Mouse (Mus musculus): ENCODE data around the gene Gm42742. TPM values are rescaled to one million over a fixed set of nuclear protein-coding genes. Genes with fewer than 3 reads are reported as not detected.

The Gm42742 gene
- polyA plus RNA-seq (2014; fragmentation: Illumina TruSeq; extraction: RNeasy Lipid Tissue Mini Kit (QIAGEN cat#74804); ENCODE audit: insufficient read depth, low read depth, low replicate concordance) = 24.7 TPM

DNA sequence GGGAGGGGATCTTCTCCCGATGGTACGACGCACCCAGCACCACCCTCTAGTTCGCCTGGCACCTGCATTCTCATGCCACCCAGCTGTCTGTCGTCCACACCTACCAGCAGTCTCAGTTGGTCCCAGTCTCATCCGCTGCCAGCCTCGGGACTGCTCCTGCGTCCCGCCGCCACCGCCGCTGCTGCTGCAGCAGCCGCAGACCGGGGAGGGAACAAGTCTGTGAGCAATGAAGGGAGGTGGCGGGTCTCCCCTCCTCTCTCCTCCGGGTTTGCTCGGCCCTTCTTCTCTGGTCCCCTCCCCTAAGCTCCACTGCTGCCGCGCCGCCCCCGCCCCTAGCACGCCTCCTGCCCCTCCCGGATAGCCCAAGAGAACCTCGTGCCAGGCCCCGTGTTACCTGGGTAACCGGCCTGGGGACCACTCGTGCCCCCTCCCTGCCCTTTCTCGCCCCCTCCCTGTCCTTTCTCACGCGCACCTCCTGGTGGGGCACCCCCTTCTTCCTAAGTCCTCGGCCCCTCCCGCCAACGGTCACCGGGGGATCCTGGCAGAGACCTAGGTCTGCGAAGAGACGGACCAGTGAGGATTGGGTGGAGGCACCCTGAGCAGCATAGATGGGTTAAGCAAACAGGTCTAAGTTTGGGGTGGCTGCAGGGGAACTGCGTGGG, at the start of gene Gm42742, which contains the start of gene Prrt2:
Gene Gm42742 (minus strand): TSS at position 197 of the 662 bp plus-strand sequence.
Gene Prrt2 (minus strand): TSS at position 311 of the 662 bp plus-strand sequence.

DNA sequence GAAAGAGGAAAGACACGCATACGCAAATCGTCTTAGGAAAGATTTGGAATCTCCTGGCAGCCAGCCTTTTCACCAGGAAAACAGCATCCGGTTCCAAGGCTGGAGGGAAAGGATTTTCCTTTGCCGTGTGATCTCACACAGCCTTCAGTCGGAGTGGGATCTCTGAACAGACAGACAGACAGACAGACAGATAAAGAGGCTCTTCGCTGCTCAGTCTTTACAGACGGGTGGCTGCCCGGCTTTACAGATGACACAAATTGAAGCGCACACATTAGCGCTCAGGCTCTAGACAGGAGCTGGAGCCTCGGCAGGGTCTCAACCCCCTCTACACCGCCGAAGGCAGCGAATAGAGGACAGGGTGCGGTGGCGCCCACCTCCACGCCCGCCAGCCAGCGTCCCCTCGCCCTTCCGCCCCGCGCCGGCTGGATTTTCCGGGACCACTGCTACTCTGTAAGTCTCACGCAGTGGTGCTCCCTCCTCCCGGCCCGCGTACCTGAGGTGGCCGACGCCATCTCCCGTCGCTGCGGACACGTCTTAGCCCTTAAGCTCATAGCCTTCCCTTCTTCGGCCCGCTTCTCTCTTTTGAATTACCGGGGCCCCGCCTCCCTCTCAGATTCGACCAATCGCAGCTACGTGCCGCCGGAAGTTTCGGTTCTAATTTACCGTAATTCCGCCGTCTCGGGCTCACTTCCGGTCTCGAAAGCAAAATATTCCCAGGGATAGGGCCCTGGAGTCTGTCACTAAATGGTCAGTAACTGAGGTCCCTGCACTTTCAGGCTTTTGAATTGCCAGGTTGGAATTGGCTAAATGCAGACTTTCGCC, 21.2 kb upstream of the Gm42742 start, which contains the start of gene Kif22:
Gene Kif22 (minus strand): TSS at position 621 of the 822 bp plus-strand sequence.

DNA sequence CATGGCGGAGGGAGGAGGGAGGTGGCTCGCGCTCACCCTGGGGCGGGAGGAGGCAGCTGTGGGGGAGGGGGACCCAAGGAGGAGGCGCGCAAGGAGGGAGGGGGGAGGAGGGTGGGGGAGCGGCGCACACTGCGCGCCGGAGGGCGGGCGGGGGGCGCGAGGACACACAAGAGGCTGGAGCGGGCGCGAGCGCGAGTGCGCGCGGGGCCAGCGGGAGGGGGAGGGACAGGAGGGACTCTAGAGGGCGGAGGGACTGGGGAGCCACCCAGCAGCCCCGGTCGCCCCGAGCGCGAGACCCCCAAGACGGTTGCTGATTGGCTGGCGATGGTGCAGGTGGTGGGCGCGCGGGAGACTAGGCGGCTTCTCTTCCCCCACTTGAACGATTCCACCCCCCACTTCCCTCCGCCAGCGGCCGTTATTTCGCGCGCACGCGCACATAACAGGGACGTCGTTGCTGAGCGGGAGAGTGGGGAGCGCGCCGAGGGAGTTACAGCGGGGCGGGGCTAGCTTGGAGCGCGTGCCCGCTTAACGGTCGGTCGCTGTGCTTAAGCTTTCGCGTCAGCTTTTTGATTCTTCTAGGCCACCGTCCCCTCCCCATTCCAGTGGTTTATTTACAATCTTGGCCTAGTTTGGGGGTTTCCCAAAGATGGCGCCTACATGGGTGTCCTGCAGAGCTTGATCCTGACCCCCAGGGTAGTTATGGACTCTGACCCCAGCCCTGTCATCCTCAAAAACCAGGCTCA, 6.3 kb upstream of the Gm42742 start, which contains the start of gene Maz:
Gene Maz (minus strand): TSS at position 54 of the 743 bp plus-strand sequence.

DNA sequence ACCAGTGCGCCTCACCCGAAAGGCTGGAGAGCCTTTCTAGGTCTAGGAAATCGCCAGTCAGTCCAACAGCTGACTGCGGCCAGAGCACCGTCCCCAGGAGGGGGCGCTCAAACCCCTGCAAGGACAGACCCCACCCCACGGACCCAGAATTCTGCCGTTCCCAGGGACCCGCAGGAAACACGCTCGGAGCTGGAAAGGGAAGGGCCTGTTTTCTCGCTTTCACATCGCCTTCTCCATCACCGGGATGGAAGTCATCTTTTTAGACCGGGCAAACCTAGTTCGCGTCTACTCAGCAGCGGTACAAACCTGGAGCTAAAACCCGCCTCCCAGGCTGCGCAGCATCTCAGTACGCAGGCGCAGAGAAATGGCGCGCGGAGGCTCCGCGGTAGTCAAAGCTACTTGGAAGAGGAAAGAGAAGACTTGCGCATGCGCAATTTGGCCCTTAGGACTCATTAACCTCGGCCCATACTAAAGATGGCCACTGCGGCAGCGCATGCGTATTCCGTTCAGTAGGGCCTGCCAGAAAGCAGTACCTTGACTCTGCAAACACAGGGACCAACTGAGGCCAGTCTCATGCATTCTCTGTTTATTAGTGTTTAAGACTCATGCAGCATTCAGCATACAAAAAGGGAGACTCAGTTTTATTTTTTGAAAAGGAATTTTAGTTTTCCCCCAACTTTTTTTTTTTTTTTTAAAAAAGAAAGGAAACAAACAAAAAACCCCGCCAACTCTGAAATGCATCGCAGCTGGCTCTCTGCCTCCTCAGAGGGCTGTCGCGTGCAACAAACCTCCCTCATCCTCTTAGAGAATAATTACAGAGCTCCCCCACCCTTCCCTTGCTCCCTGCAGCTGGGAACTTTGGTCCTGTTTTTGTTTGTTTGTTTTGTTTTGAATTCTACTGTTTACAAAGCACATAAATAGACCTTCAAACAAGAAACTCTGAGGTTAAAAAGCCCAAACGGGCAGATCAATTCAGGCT, 3.6 kb downstream of the Gm42742 start, which contains the start of gene Pagr1a:
Gene Pagr1a (minus strand): TSS at position 382 of the 979 bp plus-strand sequence.

DNA sequence TGATC, 4.6 kb downstream of the Gm42742 start, which contains the start of gene Pagr1b:
Gene Pagr1b (minus strand): TSS at position 4 of the 5 bp plus-strand sequence.

DNA sequence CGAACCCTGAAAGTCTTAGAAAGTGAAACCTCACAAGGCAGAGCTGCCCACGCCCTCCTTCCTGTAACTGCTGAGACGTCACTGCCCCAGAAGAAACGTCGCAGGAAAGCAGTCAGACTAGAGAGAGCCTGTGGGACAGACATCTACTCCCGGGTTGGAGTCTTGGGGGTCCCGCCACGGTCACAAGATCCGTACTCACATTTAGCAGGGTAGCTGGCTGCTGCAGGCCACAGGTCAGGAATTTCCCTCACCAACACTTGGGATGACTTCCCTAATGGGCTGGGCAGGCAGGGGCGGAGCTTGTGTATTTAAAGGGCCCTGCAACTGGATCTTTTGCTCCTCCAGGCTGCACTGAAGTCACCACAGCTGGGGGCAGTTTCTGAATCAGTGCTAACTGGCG, 6.6 kb downstream of the Gm42742 start, which contains the start of gene Mvp:
Gene Mvp (minus strand): TSS at position 302 of the 400 bp plus-strand sequence.

DNA sequence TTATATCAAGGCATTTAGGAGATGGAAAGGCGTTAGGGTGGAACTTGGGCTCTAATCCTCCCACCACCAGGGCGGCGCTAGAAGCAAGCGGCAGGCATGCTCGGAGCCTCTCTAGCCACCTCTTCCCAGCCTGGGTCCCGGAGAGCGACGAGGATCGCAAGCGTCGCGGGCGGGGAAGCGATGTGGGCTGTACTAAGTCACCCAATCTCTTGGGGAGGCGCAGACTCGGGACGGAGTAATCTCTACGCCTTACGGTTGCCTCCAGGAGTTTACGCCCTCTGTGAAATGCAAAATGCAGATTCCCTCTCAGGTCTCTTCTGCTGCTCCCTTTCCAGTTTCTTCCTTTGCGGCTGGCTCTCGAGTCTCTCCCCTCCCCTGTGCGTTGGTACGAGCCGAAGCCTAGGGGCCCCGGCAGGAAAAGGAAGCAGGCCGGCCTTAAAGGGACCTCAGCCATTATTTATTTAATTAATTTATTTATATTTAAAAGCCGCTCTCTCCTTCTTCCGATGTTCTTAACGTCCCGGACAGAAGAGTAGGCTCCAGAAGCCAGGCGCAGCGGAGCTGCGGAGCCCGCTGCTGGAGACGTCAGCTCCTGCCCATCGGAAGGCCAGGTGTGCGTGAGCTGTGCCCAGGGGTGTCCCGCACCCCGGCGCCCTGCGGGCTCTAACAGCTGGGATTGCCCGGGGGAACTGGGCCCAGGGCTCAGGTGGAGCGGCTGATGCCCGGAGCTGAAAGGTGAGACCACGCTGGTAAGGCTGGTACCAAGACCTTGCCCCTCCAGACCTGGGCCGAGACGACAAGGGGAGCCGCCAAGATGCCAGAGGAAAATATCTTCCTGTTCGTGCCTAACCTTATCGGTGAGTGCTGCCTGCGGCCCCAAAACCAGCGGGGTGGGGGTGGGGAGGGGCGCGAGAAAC, 44.7 kb downstream of the Gm42742 start, which contains the start of gene Cdiptos:
Gene Cdiptos (minus strand): TSS at position 149 of the 917 bp plus-strand sequence.

DNA sequence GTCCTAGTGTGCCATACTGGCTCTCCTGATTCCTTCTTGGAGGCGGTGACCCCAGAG, 45.2 kb downstream of the Gm42742 start, which contains the start of gene Cdipt:
Gene Cdipt (plus strand): TSS at position 22 of the 57 bp plus-strand sequence.

Other genes with a start within 250 kb of the Gm42742 start
- gene Ypel3, start 244.1 kb downstream of the Gm42742 start, polyA plus RNA-seq (2014; fragmentation: Illumina TruSeq; extraction: RNeasy Lipid Tissue Mini Kit (QIAGEN cat#74804); ENCODE audit: insufficient read depth, low read depth, low replicate concordance) = 159 TPM
- 1.3 TPM for gene Tbx6, start 239.6 kb downstream of the Gm42742 start, polyA plus RNA-seq (2014; fragmentation: Illumina TruSeq; extraction: RNeasy Lipid Tissue Mini Kit (QIAGEN cat#74804); ENCODE audit: insufficient read depth, low read depth, low replicate concordance)
- gene Ppp4c, start 228.6 kb downstream of the Gm42742 start, polyA plus RNA-seq (2014; fragmentation: Illumina TruSeq; extraction: RNeasy Lipid Tissue Mini Kit (QIAGEN cat#74804); ENCODE audit: insufficient read depth, low read depth, low replicate concordance) = 98.9 TPM
- 1.8 TPM for gene Fam57b, start 223.4 kb downstream of the Gm42742 start, polyA plus RNA-seq (2014; fragmentation: Illumina TruSeq; extraction: RNeasy Lipid Tissue Mini Kit (QIAGEN cat#74804); ENCODE audit: insufficient read depth, low read depth, low replicate concordance)
- gene 4930451I11Rik, start 189.5 kb downstream of the Gm42742 start, polyA plus RNA-seq (2014; fragmentation: Illumina TruSeq; extraction: RNeasy Lipid Tissue Mini Kit (QIAGEN cat#74804); ENCODE audit: insufficient read depth, low read depth, low replicate concordance) = not detected
- 0.11 TPM for gene Doc2a, start 173.7 kb downstream of the Gm42742 start, polyA plus RNA-seq (2014; fragmentation: Illumina TruSeq; extraction: RNeasy Lipid Tissue Mini Kit (QIAGEN cat#74804); ENCODE audit: insufficient read depth, low read depth, low replicate concordance)
- gene Hirip3, start 159.1 kb downstream of the Gm42742 start, polyA plus RNA-seq (2014; fragmentation: Illumina TruSeq; extraction: RNeasy Lipid Tissue Mini Kit (QIAGEN cat#74804); ENCODE audit: insufficient read depth, low read depth, low replicate concordance) = 7.5 TPM
- gene Ino80e, start 158.7 kb downstream of the Gm42742 start, polyA plus RNA-seq (2014; fragmentation: Illumina TruSeq; extraction: RNeasy Lipid Tissue Mini Kit (QIAGEN cat#74804); ENCODE audit: insufficient read depth, low read depth, low replicate concordance) = 48.2 TPM
- 60.3 TPM for gene Taok2, start 136.4 kb downstream of the Gm42742 start, polyA plus RNA-seq (2014; fragmentation: Illumina TruSeq; extraction: RNeasy Lipid Tissue Mini Kit (QIAGEN cat#74804); ENCODE audit: insufficient read depth, low read depth, low replicate concordance)
- 57.2 TPM for gene Tmem219, start 98.2 kb downstream of the Gm42742 start, polyA plus RNA-seq (2014; fragmentation: Illumina TruSeq; extraction: RNeasy Lipid Tissue Mini Kit (QIAGEN cat#74804); ENCODE audit: insufficient read depth, low read depth, low replicate concordance)
- 6.6 TPM for gene Kctd13, start 92.2 kb downstream of the Gm42742 start, polyA plus RNA-seq (2014; fragmentation: Illumina TruSeq; extraction: RNeasy Lipid Tissue Mini Kit (QIAGEN cat#74804); ENCODE audit: insufficient read depth, low read depth, low replicate concordance)
- not detected for gene Asphd1, start 71.5 kb downstream of the Gm42742 start, polyA plus RNA-seq (2014; fragmentation: Illumina TruSeq; extraction: RNeasy Lipid Tissue Mini Kit (QIAGEN cat#74804); ENCODE audit: insufficient read depth, low read depth, low replicate concordance)
- gene Sez6l2, start 70.5 kb downstream of the Gm42742 start, polyA plus RNA-seq (2014; fragmentation: Illumina TruSeq; extraction: RNeasy Lipid Tissue Mini Kit (QIAGEN cat#74804); ENCODE audit: insufficient read depth, low read depth, low replicate concordance) = 0.34 TPM
- gene Cdipt, start 45.2 kb downstream of the Gm42742 start, polyA plus RNA-seq (2014; fragmentation: Illumina TruSeq; extraction: RNeasy Lipid Tissue Mini Kit (QIAGEN cat#74804); ENCODE audit: insufficient read depth, low read depth, low replicate concordance) = 102 TPM
- gene Cdiptos, start 45.0 kb downstream of the Gm42742 start, polyA plus RNA-seq (2014; fragmentation: Illumina TruSeq; extraction: RNeasy Lipid Tissue Mini Kit (QIAGEN cat#74804); ENCODE audit: insufficient read depth, low read depth, low replicate concordance) = 4.1 TPM
- 46.3 TPM for gene Mvp, start 6.5 kb downstream of the Gm42742 start, polyA plus RNA-seq (2014; fragmentation: Illumina TruSeq; extraction: RNeasy Lipid Tissue Mini Kit (QIAGEN cat#74804); ENCODE audit: insufficient read depth, low read depth, low replicate concordance)
- gene Pagr1b, start 4.6 kb downstream of the Gm42742 start, polyA plus RNA-seq (2014; fragmentation: Illumina TruSeq; extraction: RNeasy Lipid Tissue Mini Kit (QIAGEN cat#74804); ENCODE audit: insufficient read depth, low read depth, low replicate concordance) = not detected
- 10.9 TPM for gene Pagr1a, start 3.7 kb downstream of the Gm42742 start, polyA plus RNA-seq (2014; fragmentation: Illumina TruSeq; extraction: RNeasy Lipid Tissue Mini Kit (QIAGEN cat#74804); ENCODE audit: insufficient read depth, low read depth, low replicate concordance)
- gene Prrt2, start 114 bp upstream of the Gm42742 start, polyA plus RNA-seq (2014; fragmentation: Illumina TruSeq; extraction: RNeasy Lipid Tissue Mini Kit (QIAGEN cat#74804); ENCODE audit: insufficient read depth, low read depth, low replicate concordance) = 0.74 TPM
- gene Maz, start 5.9 kb upstream of the Gm42742 start, polyA plus RNA-seq (2014; fragmentation: Illumina TruSeq; extraction: RNeasy Lipid Tissue Mini Kit (QIAGEN cat#74804); ENCODE audit: insufficient read depth, low read depth, low replicate concordance) = 57.2 TPM
- 0.95 TPM for gene Kif22, start 21.4 kb upstream of the Gm42742 start, polyA plus RNA-seq (2014; fragmentation: Illumina TruSeq; extraction: RNeasy Lipid Tissue Mini Kit (QIAGEN cat#74804); ENCODE audit: insufficient read depth, low read depth, low replicate concordance)
- gene Zg16, start 66.2 kb upstream of the Gm42742 start, polyA plus RNA-seq (2014; fragmentation: Illumina TruSeq; extraction: RNeasy Lipid Tissue Mini Kit (QIAGEN cat#74804); ENCODE audit: insufficient read depth, low read depth, low replicate concordance) = not detected
- gene AI467606, start 70.3 kb upstream of the Gm42742 start, polyA plus RNA-seq (2014; fragmentation: Illumina TruSeq; extraction: RNeasy Lipid Tissue Mini Kit (QIAGEN cat#74804); ENCODE audit: insufficient read depth, low read depth, low replicate concordance) = 23.2 TPM
- gene Qprt, start 101.1 kb upstream of the Gm42742 start, polyA plus RNA-seq (2014; fragmentation: Illumina TruSeq; extraction: RNeasy Lipid Tissue Mini Kit (QIAGEN cat#74804); ENCODE audit: insufficient read depth, low read depth, low replicate concordance) = 0.22 TPM
- gene Spn, start 116.7 kb upstream of the Gm42742 start, polyA plus RNA-seq (2014; fragmentation: Illumina TruSeq; extraction: RNeasy Lipid Tissue Mini Kit (QIAGEN cat#74804); ENCODE audit: insufficient read depth, low read depth, low replicate concordance) = 10.0 TPM
- gene Cd2bp2, start 175.0 kb upstream of the Gm42742 start, polyA plus RNA-seq (2014; fragmentation: Illumina TruSeq; extraction: RNeasy Lipid Tissue Mini Kit (QIAGEN cat#74804); ENCODE audit: insufficient read depth, low read depth, low replicate concordance) = 33.6 TPM
- 16.9 TPM for gene Tbc1d10b, start 187.4 kb upstream of the Gm42742 start, polyA plus RNA-seq (2014; fragmentation: Illumina TruSeq; extraction: RNeasy Lipid Tissue Mini Kit (QIAGEN cat#74804); ENCODE audit: insufficient read depth, low read depth, low replicate concordance)
- 4.2 TPM for gene Mylpf, start 187.8 kb upstream of the Gm42742 start, polyA plus RNA-seq (2014; fragmentation: Illumina TruSeq; extraction: RNeasy Lipid Tissue Mini Kit (QIAGEN cat#74804); ENCODE audit: insufficient read depth, low read depth, low replicate concordance)
- 5.6 TPM for gene Zfp553, start 212.0 kb upstream of the Gm42742 start, polyA plus RNA-seq (2014; fragmentation: Illumina TruSeq; extraction: RNeasy Lipid Tissue Mini Kit (QIAGEN cat#74804); ENCODE audit: insufficient read depth, low read depth, low replicate concordance)
- 23.5 TPM for gene Sept1, start 212.0 kb upstream of the Gm42742 start, polyA plus RNA-seq (2014; fragmentation: Illumina TruSeq; extraction: RNeasy Lipid Tissue Mini Kit (QIAGEN cat#74804); ENCODE audit: insufficient read depth, low read depth, low replicate concordance)
- 10.4 TPM for gene Zfp771, start 223.2 kb upstream of the Gm42742 start, polyA plus RNA-seq (2014; fragmentation: Illumina TruSeq; extraction: RNeasy Lipid Tissue Mini Kit (QIAGEN cat#74804); ENCODE audit: insufficient read depth, low read depth, low replicate concordance)
- 29.4 TPM for gene Dctpp1, start 239.6 kb upstream of the Gm42742 start, polyA plus RNA-seq (2014; fragmentation: Illumina TruSeq; extraction: RNeasy Lipid Tissue Mini Kit (QIAGEN cat#74804); ENCODE audit: insufficient read depth, low read depth, low replicate concordance)

All from lung, adult 10 weeks (tissue).